Mouse (Mus musculus) midbrain, postnatal 0 days (tissue): ENCODE results near the gene Hipk1. TPM values are rescaled to one million over a fixed set of nuclear protein-coding genes. Genes with fewer than 3 reads are reported as not detected.
A peak's percentile ranks its signal among the peaks of the same experiment; 100 is the strongest.

Experiments
- ATAC-seq: fragments of 200-750 bp; cut with Nextera tagmentation; 2 replicates; pipeline ENCODE4 v1.8.0; 2017; ENCODE audit warnings: moderate number of reproducible peaks, mild to moderate bottlenecking, moderate TSS enrichment, moderate library complexity; ENCODE audit not compliant: low FRiP score
- DNase-seq: peaks from one replicate; pipeline ENCODE4 v3.0.0-alpha.2; 2015; ENCODE audit warnings: low spot score
- H3K27ac ChIP-seq: fragments of 300-500 bp; sonication (generic); 2 replicates; pipeline ENCODE4 v1.5.1; 2014; ENCODE audit warnings: low read depth, mild to moderate bottlenecking, low read length, mixed read lengths
- H3K27me3 ChIP-seq: fragments of 300-500 bp; sonication (generic); 2 replicates; pipeline ENCODE4 v1.6.1; 2014; ENCODE audit warnings: low read length, control low read depth, mixed read lengths; ENCODE audit not compliant: insufficient read depth
- H3K36me3 ChIP-seq: fragments of 300-500 bp; sonication (generic); 2 replicates; pipeline ENCODE4 v1.6.1; 2014; ENCODE audit warnings: low read length, control low read depth, mixed read lengths; ENCODE audit not compliant: insufficient read depth
- H3K4me1 ChIP-seq: fragments of 300-500 bp; sonication (generic); 2 replicates; pipeline ENCODE4 v1.6.1; 2014; ENCODE audit warnings: mild to moderate bottlenecking, control low read depth, antibody characterized with exemption, low read length, mixed read lengths; ENCODE audit not compliant: insufficient read depth
- H3K4me2 ChIP-seq: fragments of 300-500 bp; sonication (generic); 2 replicates; pipeline ENCODE4 v1.6.1; 2014; ENCODE audit warnings: low read depth, mild to moderate bottlenecking, low read length, mixed read lengths; ENCODE audit not compliant: poor library complexity, severe bottlenecking
- H3K4me3 ChIP-seq: fragments of 300-500 bp; sonication (generic); 2 replicates; pipeline ENCODE4 v1.5.1; 2014; ENCODE audit warnings: low read depth, mild to moderate bottlenecking, low read length, moderate library complexity
- H3K9ac ChIP-seq: fragments of 300-500 bp; sonication (generic); replicated peaks from 2 replicates; pipeline ENCODE4 v1.6.1; 2014; ENCODE audit warnings: mild to moderate bottlenecking, low read length, moderate library complexity, mixed read lengths; ENCODE audit not compliant: poor library complexity, severe bottlenecking
- H3K9me3 ChIP-seq: fragments of 300-500 bp; sonication (generic); 2 replicates; pipeline ENCODE4 v1.6.1; 2016; ENCODE audit warnings: low read length, control low read depth
- CTCF ChIP-seq: IDR thresholded peaks from 2 replicates; pipeline ENCODE4 v1.5.1; 2016; ENCODE audit warnings: antibody characterized with exemption, mild to moderate bottlenecking
- WGBS: fragments of 180-500 bp; shearing (Covaris S2); extraction: QIAGEN DNeasy Blood & Tissue Kit; methylation state at CpG from one replicate; pipeline ENCODE4 v1.1.7; 2014; 5-methylcytosine and 5-hydroxymethylcytosine counted together
- polyA plus RNA-seq: library from polyadenylated mRNA; unstranded; fragments of >200 nt; fragmentation: Nextera tagmentation; extraction: Ambion mirVana; gene quantifications from 2 replicates; pipeline ENCODE4 v1.2.1, GENCODE M21; 2015
- total RNA-seq: library from RNA; depleted of rRNA; stranded (reverse); fragments of >200 nt; gene quantifications from 2 replicates; pipeline ENCODE4 v1.2.3, GENCODE M21; 2014

The Hipk1 gene
- total and polyA plus RNA-seq, 2 experiments from 2014 or later: 7.7 to 77.2 TPM

DNA sequence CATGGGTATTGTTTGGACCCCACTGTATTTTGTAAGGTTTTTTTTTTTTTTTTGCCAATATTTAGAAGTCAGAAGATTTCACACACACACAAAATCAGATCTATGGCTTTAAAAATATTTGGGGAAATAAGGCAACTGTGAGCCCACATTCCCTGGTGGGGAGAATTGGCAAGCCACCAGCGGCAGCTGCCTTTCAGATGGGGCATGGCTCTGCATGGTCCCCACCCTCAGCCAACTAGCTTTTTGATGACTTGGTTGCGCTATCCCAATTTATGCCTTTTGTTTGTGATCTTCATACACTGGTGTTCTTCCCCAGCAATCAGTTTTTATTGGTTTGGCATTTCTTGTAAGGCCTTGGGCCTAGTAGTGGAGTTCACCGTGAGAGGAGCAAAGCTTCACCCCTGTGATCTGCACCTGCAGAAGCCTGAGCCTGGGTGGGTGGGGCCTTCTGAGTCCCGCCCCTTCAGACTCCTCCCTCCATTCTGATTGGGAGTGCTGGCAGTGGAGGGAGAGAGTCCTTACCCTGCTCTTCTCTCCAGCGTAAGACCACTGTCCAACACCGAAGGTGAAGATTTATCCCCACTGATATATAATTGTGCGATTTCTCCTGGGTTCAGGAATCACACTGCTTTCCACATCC, 77.0 kb downstream of the Hipk1 start:
- TF ChIP-seq CTCF: no peak
- DNase-seq: no peak
- no peaks in the 10 kb centered on the region for H3K36me3 ChIP-seq
- 76% methylated on average over 7 of the region's 7 CpGs for WGBS
- no peaks in the 10 kb centered on the region for H3K27me3 ChIP-seq
- H3K9me3 ChIP-seq: no peaks in the 10 kb centered on the region
- H3K4me3 ChIP-seq: no peak overlapping the region
- ATAC-seq: no peak
- H3K27ac ChIP-seq: no peak overlapping the region
- H3K4me2 ChIP-seq: no peak overlapping the region
- H3K4me1 ChIP-seq: no peaks in the 10 kb centered on the region; the same call in 1 of the 2 replicates
- H3K9ac ChIP-seq: no peak overlapping the region

- no peak overlapping the region for H3K4me2 ChIP-seq
- no peak overlapping the region for H3K9ac ChIP-seq
- DNase-seq: no peak
- H3K36me3 ChIP-seq: no peaks in the 10 kb centered on the region
- H3K27ac ChIP-seq: no peak overlapping the region
- no peaks in the 10 kb centered on the region for H3K27me3 ChIP-seq
- no peak overlapping the region for H3K4me3 ChIP-seq
- ATAC-seq: no peak
- TF ChIP-seq CTCF: no peak
- no peaks in the 10 kb centered on the region; the same call in 1 of the 2 replicates for H3K4me1 ChIP-seq
- WGBS: 100% methylated on average over 4 of the region's 4 CpGs
- H3K9me3 ChIP-seq: no peaks in the 10 kb centered on the region
Measured at GRCm38 (mm10) chr3:103712196-103712595, 79.2 kb downstream of the Hipk1 start.

- no peak for TF ChIP-seq CTCF
- WGBS: 95% methylated on average over 5 of the region's 5 CpGs
Measured at GRCm38 (mm10) chr3:103709470-103710040, 81.8 kb downstream of the Hipk1 start.

DNA sequence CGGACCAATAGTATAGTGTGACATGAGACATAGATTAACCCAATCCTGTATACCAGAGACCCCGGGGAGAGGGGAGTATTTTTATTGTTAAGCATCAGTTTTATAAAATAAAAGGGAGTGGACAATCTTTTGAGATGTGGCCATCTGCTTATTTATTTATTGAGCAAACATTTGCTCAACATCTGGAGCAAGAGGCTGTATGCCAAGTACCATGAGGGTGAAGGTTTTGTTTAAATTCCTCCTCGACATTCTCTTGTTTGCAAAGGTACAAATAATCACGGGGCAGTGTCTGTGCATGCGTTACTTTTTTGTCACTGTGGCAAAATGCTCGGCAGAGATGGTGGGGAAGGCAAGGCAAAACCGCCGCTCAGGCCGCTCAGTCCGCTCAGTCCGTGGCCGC, 85.9 kb downstream of the Hipk1 start:
- Histone ChIP-seq H3K9me3 (no peaks in the 10 kb centered on the region), H3K9ac (no peak overlapping the region), H3K36me3 (no peaks in the 10 kb centered on the region), H3K27me3 (no peaks in the 10 kb centered on the region), H3K4me2 (no peak overlapping the region), H3K4me1 (no peaks in the 10 kb centered on the region), H3K27ac (no peak overlapping the region), H3K4me3 (no peak overlapping the region)
- TF ChIP-seq CTCF: no peak
- 91% methylated on average over 12 of the region's 12 CpGs for WGBS
- DNase-seq: no peak
- ATAC-seq: no peak

More at GRCm38 (mm10) chr3:103709470-103710040, 81.8 kb downstream of the Hipk1 start:
- no peaks in the 10 kb centered on the region for H3K27me3 ChIP-seq
- ATAC-seq (no peak), DNase-seq (no peak)
- no peak overlapping the region for H3K9ac ChIP-seq
- no peak overlapping the region for H3K4me2 ChIP-seq
- no peaks in the 10 kb centered on the region for H3K4me1 ChIP-seq
- H3K4me3 ChIP-seq: no peak overlapping the region
- H3K9me3 ChIP-seq: no peaks in the 10 kb centered on the region
- no peak overlapping the region for H3K27ac ChIP-seq
- H3K36me3 ChIP-seq: no peaks in the 10 kb centered on the region

DNA sequence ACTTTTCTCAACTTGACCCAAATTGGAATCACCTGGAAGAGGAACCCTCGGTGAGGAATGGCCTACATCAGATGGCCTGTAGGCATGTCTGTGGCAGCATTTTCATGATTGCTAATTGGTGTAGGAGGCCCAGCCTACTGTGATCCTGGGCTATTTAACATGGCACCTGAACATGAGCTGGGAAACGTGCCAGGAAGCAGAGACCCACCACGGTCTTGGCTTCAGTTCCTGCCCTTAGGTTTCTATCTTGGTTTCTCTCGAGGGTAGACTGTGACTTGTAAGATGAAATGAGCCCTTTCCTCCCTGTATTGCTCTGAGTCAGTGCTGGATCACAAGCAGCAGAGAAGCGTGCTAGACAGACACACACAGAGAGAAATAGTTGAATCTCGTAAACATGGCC, 86.7 kb downstream of the Hipk1 start:
- WGBS: 72% methylated on average over 6 of the region's 6 CpGs
- H3K9ac ChIP-seq: no peak overlapping the region
- peak; percentile 38 for DNase-seq

GRCm38 (mm10) chr3:103696388-103696925, 94.9 kb downstream of the Hipk1 start:
- DNase-seq: no peak
- Histone ChIP-seq H3K9ac (no peak overlapping the region), H3K4me3 (no peak overlapping the region), H3K36me3 (no peaks in the 10 kb centered on the region), H3K27me3 (no peaks in the 10 kb centered on the region), H3K27ac (no peak overlapping the region), H3K4me2 (no peak overlapping the region), H3K9me3 (no peaks in the 10 kb centered on the region), H3K4me1 (no peaks in the 10 kb centered on the region)
- WGBS: 82% methylated on average over 1 of the region's 1 CpGs
- no peak for TF ChIP-seq CTCF
- no peak for ATAC-seq

More for the DNA sequence above, 86.7 kb downstream of the Hipk1 start:
- Histone ChIP-seq H3K4me3 (no peak overlapping the region), H3K9me3 (no peaks in the 10 kb centered on the region), H3K4me2 (no peak overlapping the region), H3K27ac (no peak overlapping the region), H3K36me3 (no peaks in the 10 kb centered on the region), H3K27me3 (no peaks in the 10 kb centered on the region), H3K4me1 (no peaks in the 10 kb centered on the region)
- TF ChIP-seq CTCF: no peak
- ATAC-seq: no peak
